Comparison of ENCODE assay signal across 8 mouse cellular contexts in genomic region chr13:69802095-69802494, GRCm38 (mm10). TPM values are rescaled to one million over a fixed set of nuclear protein-coding genes. Genes with fewer than 3 reads are reported as not detected.
A peak's percentile ranks its signal among the peaks of the same experiment; 100 is the strongest.
DNase-seq lines count a peak whose midpoint lies in the region; ATAC-seq and TF ChIP-seq lines count a peak whose summit lies in the region.

Gene Med10 (plus strand): TSS chr13:69802395.

- WGBS in heart, embryonic 10.5 days, result 73% methylated on average over 5 of the region's 5 CpGs
- 75% methylated on average over 5 of the region's 5 CpGs for WGBS in midbrain, embryonic 14.5 days

- H3K4me3 ChIP-seq in layer of hippocampus, adult 2 months, result no peak within 1 kb of the TSS
- no peak within 1 kb of the TSS for H3K4me3 ChIP-seq in heart, embryonic 10.5 days
- no peak within 1 kb of the TSS for H3K4me3 ChIP-seq in midbrain, embryonic 14.5 days (replicated peaks; ENCODE audit: low read depth, low read length)

- H3K4me1 ChIP-seq in heart, embryonic 10.5 days, result no peaks in the 10 kb centered on the region
- no peaks in the 10 kb centered on the region for H3K4me1 ChIP-seq in midbrain, embryonic 14.5 days (ENCODE audit: control insufficient read depth, insufficient read depth, low read length)

- no peak within 1 kb of the TSS for H3K9ac ChIP-seq in midbrain, embryonic 14.5 days (replicated peaks; ENCODE audit: low read length)

- TF ChIP-seq CTCF in layer of hippocampus, adult 2 months (conservative IDR thresholded peaks at IDR 0.05), result no peak

- no peak for DNase-seq in layer of hippocampus, adult 2 months (ENCODE audit: low spot score in 2 of 2)
- DNase-seq in layer of hippocampus, adult 9-10 months (ENCODE audit: low spot score), result no peak
- DNase-seq in adrenal gland, postnatal 36 days, result no peak
- DNase-seq in heart, embryonic 10.5 days (ENCODE audit: low spot score), result peak; percentile 43
- DNase-seq in layer of hippocampus, postnatal 25 days (ENCODE audit: extremely low spot score in 1 of 2, low spot score in 1 of 2), result no peak
- DNase-seq in midbrain, embryonic 14.5 days, result no peak
- DNase-seq in right cerebral cortex, adult 18-20 months, result no peak
- no peak for DNase-seq in lung, postnatal 10 days

- no peak within 1 kb of the TSS for H3K4me2 ChIP-seq in midbrain, embryonic 14.5 days (ENCODE audit: low read length)

- H3K27me3 ChIP-seq in heart, embryonic 10.5 days (ENCODE audit: insufficient read depth, poor library complexity, severe bottlenecking), result no peaks in the 10 kb centered on the region
- no peaks in the 10 kb centered on the region for H3K27me3 ChIP-seq in midbrain, embryonic 14.5 days (ENCODE audit: control insufficient read depth, insufficient read depth, low read length)

- ATAC-seq in midbrain, embryonic 14.5 days (ENCODE audit: low FRiP score, low TSS enrichment), result no peak

- H3K27ac ChIP-seq in layer of hippocampus, adult 2 months, result no peak within 1 kb of the TSS
- no peak within 1 kb of the TSS for H3K27ac ChIP-seq in heart, embryonic 10.5 days
- no peak within 1 kb of the TSS for H3K27ac ChIP-seq in midbrain, embryonic 14.5 days (replicated peaks; ENCODE audit: low read depth, low read length)

- H3K36me3 ChIP-seq in heart, embryonic 10.5 days, result no peaks in the 10 kb centered on the region
- no peaks in the 10 kb centered on the region for H3K36me3 ChIP-seq in midbrain, embryonic 14.5 days (ENCODE audit: control insufficient read depth, insufficient read depth, low read length)

- no peaks in the 10 kb centered on the region for H3K9me3 ChIP-seq in heart, embryonic 10.5 days
- no peaks in the 10 kb centered on the region for H3K9me3 ChIP-seq in midbrain, embryonic 14.5 days (ENCODE audit: control insufficient read depth, low read length)

RNA-seq across cellular contexts. Expression of gene Med10, which starts in this region (rescaled TPM):
- total RNA-seq in layer of hippocampus, adult 2 months (2021), result 10 to 100 TPM; 58.0 to 61.4 TPM
- 10 to 100 TPM; 52.9 to 76.6 TPM for total RNA-seq in adrenal gland, postnatal 36 days (2021)
- polyA plus RNA-seq in heart, embryonic 10.5 days (2016; fragmentation: Nextera tagmentation; extraction: Ambion mirVana), result 122 and 154 TPM in 2 replicates
- total RNA-seq in layer of hippocampus, postnatal 25 days (2021), result 10 to 100 TPM; 60.9 to 65.4 TPM
- polyA plus RNA-seq in midbrain, embryonic 14.5 days (2014; fragmentation: Nextera tagmentation; extraction: Ambion mirVana), result 145 TPM in 2 replicates
